ENCODE assay signal across 14 mouse cellular contexts in genomic region chr16:95004599-95004998, GRCm38 (mm10). TPM values are rescaled to one million over a fixed set of nuclear protein-coding genes. Genes with fewer than 3 reads are reported as not detected.
A peak's percentile ranks its signal among the peaks of the same experiment; 100 is the strongest.
DNase-seq lines count a peak whose midpoint lies in the region; ATAC-seq lines count a peak whose summit lies in the region.
"Had no signal": no experiment of that assay in that cellular context is flagged by ENCODE, and none has a peak within 500 bp of the region (broad histone marks: within the 10 kb centered on the region; RNA-seq: fewer than 3 reads in every experiment).

No protein-coding gene starts in this region.

- intact Hi-C loops in left cerebral cortex, postnatal 36 days (cut with DNase I) = no loop called here

- H3K27me3 ChIP-seq in kidney, embryonic 16.5 days (ENCODE audit: insufficient read depth, low read length) = no peaks in the 10 kb centered on the region
- no peaks in the 10 kb centered on the region for H3K27me3 ChIP-seq in embryonic facial prominence, embryonic 11.5 days (ENCODE audit: control insufficient read depth, insufficient read depth, low read length)
- H3K27me3 ChIP-seq in neural tube, embryonic 13.5 days = peaks cover 4% of the 10 kb centered on the region; the same call in 1 of the 2 replicates

- no peak overlapping the region for H3K27ac ChIP-seq in kidney, embryonic 16.5 days (ENCODE audit: low read length)
- H3K27ac ChIP-seq in embryonic facial prominence, embryonic 11.5 days (replicated peaks; ENCODE audit: low read depth, low read length) = no peak overlapping the region
- 0 out of 2 replicates have a peak overlapping the region, but pooled peaks have one; percentile 42 for H3K27ac ChIP-seq in neural tube, embryonic 13.5 days (replicated peaks)
- H3K27ac ChIP-seq: embryonic facial prominence, embryonic 15.5 days; heart, embryonic 13.5 days; layer of hippocampus, adult 2 months; limb, embryonic 12.5 days had no signal

- no peaks in the 10 kb centered on the region for H3K36me3 ChIP-seq in kidney, embryonic 16.5 days (ENCODE audit: insufficient read depth, low read length)
- no peaks in the 10 kb centered on the region for H3K36me3 ChIP-seq in embryonic facial prominence, embryonic 11.5 days (replicated peaks; ENCODE audit: control insufficient read depth, insufficient read depth, low read depth, low read length)
- H3K36me3 ChIP-seq in neural tube, embryonic 13.5 days = no peaks in the 10 kb centered on the region
- H3K36me3 ChIP-seq: embryonic facial prominence, embryonic 15.5 days; heart, embryonic 13.5 days; limb, embryonic 12.5 days had no signal

- no peaks in the 10 kb centered on the region for H3K4me1 ChIP-seq in kidney, embryonic 16.5 days (ENCODE audit: insufficient read depth, low read length)
- no peaks in the 10 kb centered on the region for H3K4me1 ChIP-seq in embryonic facial prominence, embryonic 11.5 days (ENCODE audit: control insufficient read depth, insufficient read depth, low read length)
- H3K4me1 ChIP-seq in neural tube, embryonic 13.5 days (replicated peaks) = peaks cover 5% of the 10 kb centered on the region
- H3K4me1 ChIP-seq: embryonic facial prominence, embryonic 15.5 days; heart, embryonic 13.5 days; limb, embryonic 12.5 days had no signal

- DNase-seq in kidney, postnatal 10 days = peak; percentile 31
- DNase-seq in NIH3T3 (ENCODE audit: low read depth) = peak; percentile 64
- peak; percentile 73 for DNase-seq in embryonic facial prominence, embryonic 11.5 days (ENCODE audit: low spot score)
- no peak for DNase-seq in ovary, postnatal 36 days (ENCODE audit: low spot score)
- no peak for DNase-seq in left cerebral cortex, postnatal 36 days (ENCODE audit: low spot score in 2 of 2)
- DNase-seq: thymus, postnatal 25 days had no signal

- H3K9me3 ChIP-seq in kidney, embryonic 16.5 days (ENCODE audit: low read length) = no peaks in the 10 kb centered on the region
- no peaks in the 10 kb centered on the region for H3K9me3 ChIP-seq in embryonic facial prominence, embryonic 11.5 days (replicated peaks; ENCODE audit: control insufficient read depth, low read length)
- H3K9me3 ChIP-seq in neural tube, embryonic 13.5 days = no peaks in the 10 kb centered on the region
- H3K9me3 ChIP-seq: embryonic facial prominence, embryonic 15.5 days; heart, embryonic 13.5 days; limb, embryonic 12.5 days had no signal

- WGBS in kidney, embryonic 16.5 days = 28% methylated on average over 8 of the region's 8 CpGs
- 37% methylated on average over 8 of the region's 8 CpGs for WGBS in embryonic facial prominence, embryonic 11.5 days
- WGBS in neural tube, embryonic 13.5 days = 34% methylated on average over 8 of the region's 8 CpGs

- ATAC-seq in kidney, embryonic 16.5 days (ENCODE audit: low FRiP score, low TSS enrichment) = no peak
- no peak for ATAC-seq in embryonic facial prominence, embryonic 11.5 days (replicated peaks; ENCODE audit: insufficient number of reproducible peaks, low FRiP score, low TSS enrichment, low read depth)
- ATAC-seq in neural tube, embryonic 13.5 days (ENCODE audit: low read depth) = no peak

- H3K4me2 ChIP-seq in kidney, embryonic 16.5 days (replicated peaks; ENCODE audit: low read depth, low read length) = no peak overlapping the region
- H3K4me2 ChIP-seq in embryonic facial prominence, embryonic 11.5 days (ENCODE audit: low read depth, low read length) = no peak overlapping the region
- no peak overlapping the region for H3K4me2 ChIP-seq in neural tube, embryonic 13.5 days
- H3K4me2 ChIP-seq: embryonic facial prominence, embryonic 15.5 days; heart, embryonic 13.5 days; limb, embryonic 12.5 days had no signal

- no peak overlapping the region for H3K9ac ChIP-seq in kidney, embryonic 16.5 days (replicated peaks; ENCODE audit: low read length)
- H3K9ac ChIP-seq in embryonic facial prominence, embryonic 11.5 days (replicated peaks; ENCODE audit: low read length) = no peak overlapping the region
- no peak overlapping the region for H3K9ac ChIP-seq in neural tube, embryonic 13.5 days
- H3K9ac ChIP-seq: embryonic facial prominence, embryonic 15.5 days; heart, embryonic 13.5 days; limb, embryonic 12.5 days had no signal

- H3K4me3 ChIP-seq in kidney, embryonic 16.5 days (ENCODE audit: low read length) = no peak overlapping the region
- no peak overlapping the region for H3K4me3 ChIP-seq in embryonic facial prominence, embryonic 11.5 days (ENCODE audit: low read depth, low read length)
- no peak overlapping the region for H3K4me3 ChIP-seq in neural tube, embryonic 13.5 days
- H3K4me3 ChIP-seq: embryonic facial prominence, embryonic 15.5 days; heart, embryonic 13.5 days; layer of hippocampus, adult 2 months; limb, embryonic 12.5 days had no signal

RNA-seq across cellular contexts. Expression of gene Kcnj6, which starts 7.1 kb away (rescaled TPM):
- polyA plus RNA-seq in kidney, embryonic 16.5 days (2015; fragmentation: Nextera tagmentation; extraction: Ambion mirVana) = 0.09 TPM in 1 of 2 replicates, not detected in the other
- 0.13 TPM in 1 of 2 replicates, not detected in the other for polyA plus RNA-seq in embryonic facial prominence, embryonic 11.5 days (2014; fragmentation: Nextera tagmentation; extraction: Ambion mirVana)
- 1.5 and 1.6 TPM in 2 replicates for polyA plus RNA-seq in neural tube, embryonic 13.5 days (2015; fragmentation: Nextera tagmentation; extraction: Ambion mirVana)
- total RNA-seq in left cerebral cortex, postnatal 36 days (2021) = 100 to 1,000 TPM in 1 of 2 experiments, 10 to 100 TPM in 1; 77.0 to 103 TPM
- total RNA-seq: gastrocnemius, adult 18-20 months had no signal
- polyA plus RNA-seq: limb, embryonic 12.5 days; lung, embryonic 16.5 days had no signal

Comparison
In these comparisons a context has a peak if more than half of its experiments do, and no peak if none do; other contexts are left out.
1. DNase-seq: peak in kidney, postnatal 10 days (single experiment), NIH3T3 (single experiment) and embryonic facial prominence, embryonic 11.5 days (single experiment); none in ovary, postnatal 36 days (single experiment) and left cerebral cortex, postnatal 36 days (0 of 2).